Mouse (Mus musculus) cortical plate, adult 2 months (tissue): ENCODE results near the gene Poll. TPM values are rescaled to one million over a fixed set of nuclear protein-coding genes. Genes with fewer than 3 reads are reported as not detected.

ENCODE experiments used
- H3K27ac ChIP-seq: fragments of 200-500 bp; 2 replicates; pipeline ENCODE4 v1.5.1; 2012; ENCODE audit warnings: low read length, control low read depth, inconsistent platforms; ENCODE audit not compliant: insufficient read depth
- H3K4me1 ChIP-seq: fragments of 200-500 bp; 2 replicates; pipeline ENCODE4 v1.6.1; 2011; ENCODE audit warnings: low read length; ENCODE audit not compliant: control insufficient read depth, insufficient read depth
- H3K4me3 ChIP-seq: fragments of 200-500 bp; 2 replicates; pipeline ENCODE4 v1.5.1; 2011; ENCODE audit warnings: mild to moderate bottlenecking, low read length, control low read depth; ENCODE audit not compliant: insufficient read depth
- CTCF ChIP-seq: fragments of 200-500 bp; IDR thresholded peaks from 2 replicates; pipeline ENCODE4 v1.5.1; 2011; ENCODE audit warnings: mild to moderate bottlenecking, control low read depth, low read length; ENCODE audit not compliant: insufficient read depth; ENCODE audit errors: extremely low read depth
- POLR2A ChIP-seq: fragments of 200-500 bp; IDR thresholded peaks from 2 replicates; pipeline ENCODE4 v1.6.1; 2011; ENCODE audit warnings: mild to moderate bottlenecking, low read length, control low read depth; ENCODE audit not compliant: insufficient read depth; ENCODE audit errors: extremely low read depth
- polyA plus RNA-seq: library from polyadenylated mRNA; depleted of rRNA; stranded (reverse); fragments of >200 nt; gene quantifications from 2 replicates; pipeline ENCODE4 v1.2.3, GENCODE M21; 2012

Poll gene
- polyA plus RNA-seq, 1 experiment: 10.8 TPM

DNA sequence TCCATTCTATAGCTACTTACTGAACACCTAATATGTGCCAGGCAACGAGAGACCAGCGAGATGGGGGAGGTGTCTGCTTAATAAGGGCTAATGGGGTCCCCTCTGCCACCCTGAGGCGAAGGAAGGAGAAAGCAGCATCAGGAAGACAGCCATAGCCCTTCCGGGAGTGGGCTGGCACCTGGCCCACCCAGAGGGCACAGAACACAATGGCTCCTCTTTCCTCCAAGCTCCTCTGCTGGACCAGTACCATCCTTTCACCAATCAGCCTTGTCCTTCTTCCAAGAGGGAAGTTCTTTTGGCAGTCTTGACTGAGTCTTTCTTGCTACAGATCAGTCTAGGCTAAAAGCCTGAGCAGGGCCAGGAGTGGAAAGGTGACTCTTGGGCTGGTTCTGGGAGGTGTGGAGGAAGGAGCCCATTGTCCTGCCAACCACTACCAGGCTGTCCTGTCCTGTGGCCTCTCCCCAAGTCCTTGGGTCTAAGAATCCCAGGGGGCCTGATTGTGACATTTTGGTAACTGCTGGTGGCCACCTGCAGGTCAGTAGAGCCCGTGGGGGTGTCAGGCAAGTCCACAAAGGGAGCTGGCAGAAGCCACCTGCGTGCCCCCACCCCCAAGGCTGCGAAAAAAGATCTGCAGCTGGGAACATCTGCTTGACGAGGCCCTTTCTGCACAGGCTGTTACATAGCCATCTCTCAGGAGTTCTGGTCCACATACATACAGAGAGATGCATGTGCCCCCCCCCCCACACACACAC lies 19.5 kb downstream of the Poll start:
- Histone ChIP-seq H3K4me1 (no peaks in the 10 kb centered on the region), H3K4me3 (peak overlapping the region; percentile 23; the same call in 1 of the 2 replicates), H3K27ac (no peak overlapping the region)
- no peak for TF ChIP-seq POLR2A
- no peak for TF ChIP-seq CTCF

DNA sequence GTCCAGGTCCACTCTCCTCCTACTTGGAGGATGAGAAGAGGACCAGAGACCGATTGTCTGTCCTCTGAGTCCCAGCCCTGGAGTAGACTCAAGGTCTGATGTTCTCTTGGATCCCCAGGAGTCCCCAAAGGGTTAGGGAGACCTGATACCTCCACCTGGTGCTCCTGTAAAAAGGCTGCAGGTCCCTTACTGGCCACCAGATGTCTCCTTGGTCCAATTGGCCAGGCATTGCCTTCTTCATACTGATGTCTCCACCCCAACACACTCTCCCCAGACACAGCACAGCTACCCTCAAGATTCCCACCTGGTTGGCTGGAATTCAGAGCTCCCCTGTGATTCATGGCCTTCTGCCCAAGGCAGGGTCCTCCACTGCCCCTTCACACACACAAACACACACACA lies 22.8 kb downstream of the Poll start:
- H3K4me1 ChIP-seq: no peaks in the 10 kb centered on the region
- TF ChIP-seq CTCF (peak; percentile 63), POLR2A (no peak)

DNA sequence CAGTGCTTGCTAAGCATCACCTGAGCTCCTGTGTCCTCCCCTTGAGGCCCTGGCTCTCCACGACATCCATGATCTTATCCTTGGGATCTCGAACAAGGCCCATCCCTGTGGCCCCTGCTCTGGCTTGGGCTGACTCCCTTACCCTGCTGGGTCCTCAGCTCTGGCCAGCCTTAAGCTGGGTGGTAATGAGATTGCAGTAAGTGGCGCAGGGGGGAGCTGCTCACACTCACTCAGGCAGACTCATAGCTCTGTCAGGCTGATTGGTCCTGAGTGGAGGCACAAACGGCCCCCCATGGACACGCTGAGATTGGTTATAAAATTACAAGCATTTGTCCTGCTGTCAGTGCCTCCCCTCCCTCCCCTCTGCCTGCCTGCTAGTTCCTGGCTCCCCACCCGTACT lies 24.4 kb downstream of the Poll start:
- Histone ChIP-seq H3K4me3 (no peak overlapping the region), H3K4me1 (no peaks in the 10 kb centered on the region), H3K27ac (no peak overlapping the region)
- TF ChIP-seq CTCF (no peak), POLR2A (no peak)

More for the DNA sequence above, 22.8 kb downstream of the Poll start:
- Histone ChIP-seq H3K27ac (no peak overlapping the region), H3K4me3 (no peak overlapping the region)

DNA sequence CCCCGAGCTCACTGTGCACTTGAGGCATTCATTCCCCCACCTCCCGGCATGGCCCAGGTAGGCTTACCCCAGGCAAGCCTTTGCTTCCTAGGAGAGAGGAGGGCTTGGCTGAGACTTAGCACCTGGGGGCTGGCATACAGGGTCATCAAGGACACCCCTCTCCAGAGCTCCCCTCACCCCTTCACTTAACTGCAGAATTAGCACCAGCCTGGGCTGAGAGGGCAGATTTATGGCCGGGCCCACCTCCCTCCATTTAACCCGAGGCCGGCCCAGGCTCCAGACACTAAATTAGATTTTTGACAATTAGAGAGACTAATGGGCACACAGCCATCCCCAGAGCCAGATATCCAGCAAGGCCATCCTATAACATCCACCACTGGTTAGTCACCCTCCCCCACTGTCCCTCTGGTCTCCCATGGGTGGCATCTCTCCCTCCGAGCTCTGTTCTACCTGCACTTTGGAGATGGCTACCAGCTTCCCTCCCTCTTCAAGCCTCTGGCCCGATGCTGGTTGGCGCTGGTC lies 25.1 kb downstream of the Poll start:
- H3K4me1 ChIP-seq: no peaks in the 10 kb centered on the region
- no peak overlapping the region for H3K27ac ChIP-seq
- no peak for TF ChIP-seq POLR2A
- TF ChIP-seq CTCF: no peak
- H3K4me3 ChIP-seq: no peak overlapping the region

DNA sequence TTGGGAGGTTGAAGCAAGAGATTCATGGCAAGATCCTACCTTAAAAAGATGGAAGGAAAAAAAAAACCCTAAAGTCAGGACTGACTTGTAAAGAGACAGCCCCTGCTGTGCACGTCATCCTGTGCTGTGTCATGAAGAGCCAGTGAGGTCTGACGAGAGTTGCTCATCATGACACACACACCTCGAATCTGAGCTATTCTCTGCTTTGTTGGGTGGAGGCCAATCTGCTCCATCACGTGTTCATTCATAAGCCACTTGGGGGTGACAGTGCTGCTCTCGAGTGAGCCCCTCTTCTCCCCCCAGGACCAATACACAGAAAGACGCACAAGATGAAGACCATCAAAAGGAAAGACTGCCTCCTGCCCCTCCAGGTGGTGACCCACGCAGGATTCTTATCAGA lies 26.7 kb downstream of the Poll start:
- Histone ChIP-seq H3K4me1 (no peaks in the 10 kb centered on the region), H3K4me3 (no peak overlapping the region), H3K27ac (no peak overlapping the region)
- TF ChIP-seq CTCF (no peak), POLR2A (no peak)

DNA sequence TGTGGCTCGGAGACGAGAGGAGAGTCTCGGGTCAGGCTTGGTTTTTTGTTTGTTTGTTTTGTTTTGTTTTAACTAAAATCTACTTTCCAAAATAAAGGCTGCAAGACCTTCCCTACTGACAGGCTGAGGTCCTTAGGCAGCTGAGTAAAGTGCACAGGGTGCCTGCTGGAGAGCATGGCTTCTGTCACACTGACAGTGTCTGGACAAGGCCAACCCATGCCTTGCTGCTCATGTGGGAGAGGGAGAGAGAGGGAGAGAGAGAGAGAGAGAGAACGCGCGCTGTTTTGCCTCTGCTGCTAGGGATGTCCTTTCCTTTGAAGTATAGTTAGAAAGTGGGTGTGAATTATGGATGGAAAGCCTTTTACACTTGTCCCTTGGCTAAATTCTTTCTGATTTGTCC lies 28.8 kb downstream of the Poll start:
- Histone ChIP-seq H3K27ac (no peak overlapping the region), H3K4me3 (no peak overlapping the region), H3K4me1 (peaks cover 2% of the 10 kb centered on the region; the same call in 1 of the 2 replicates)
- no peak for TF ChIP-seq POLR2A
- no peak for TF ChIP-seq CTCF

DNA sequence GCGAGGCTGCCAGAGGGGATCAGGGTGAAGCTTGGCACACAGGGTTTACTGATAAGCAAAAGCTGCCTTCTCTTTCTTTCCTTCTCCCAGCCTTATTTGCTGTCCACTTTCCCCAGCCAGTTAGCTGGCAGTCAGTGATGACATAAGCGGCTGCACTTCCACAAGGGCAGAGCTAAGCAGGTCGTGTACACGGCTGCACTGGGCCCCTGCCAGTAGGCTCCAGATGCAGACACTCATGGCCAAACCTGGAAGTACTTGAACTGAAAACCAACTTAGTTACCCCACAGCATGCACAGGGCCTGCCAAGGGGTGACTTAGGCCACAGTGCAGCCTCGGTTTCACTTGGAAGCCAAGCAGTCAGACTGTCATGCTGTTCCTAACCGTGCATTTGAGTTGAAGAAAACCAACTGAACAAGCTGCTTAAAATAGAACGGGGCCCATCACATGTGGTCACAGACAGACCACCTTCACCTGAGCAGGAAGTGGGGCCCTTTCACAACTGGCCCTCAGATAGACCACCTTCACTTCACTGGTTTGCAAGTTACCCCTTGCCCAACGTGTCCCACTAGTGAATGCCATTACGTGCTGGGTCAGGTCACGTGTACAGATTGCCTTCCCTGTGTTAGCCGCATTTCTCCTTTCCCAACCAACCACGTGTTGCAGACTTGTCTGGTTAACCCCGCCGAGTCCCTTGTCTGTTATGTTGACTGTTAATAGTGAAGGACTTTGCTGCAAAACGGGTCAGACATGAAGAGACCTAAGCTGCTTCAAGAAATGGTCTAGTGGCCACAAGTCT lies 29.9 kb downstream of the Poll start:
- no peak overlapping the region for H3K4me3 ChIP-seq
- H3K4me1 ChIP-seq: peaks cover 2% of the 10 kb centered on the region; the same call in 1 of the 2 replicates
- TF ChIP-seq CTCF (no peak), POLR2A (no peak)
- no peak overlapping the region for H3K27ac ChIP-seq

DNA sequence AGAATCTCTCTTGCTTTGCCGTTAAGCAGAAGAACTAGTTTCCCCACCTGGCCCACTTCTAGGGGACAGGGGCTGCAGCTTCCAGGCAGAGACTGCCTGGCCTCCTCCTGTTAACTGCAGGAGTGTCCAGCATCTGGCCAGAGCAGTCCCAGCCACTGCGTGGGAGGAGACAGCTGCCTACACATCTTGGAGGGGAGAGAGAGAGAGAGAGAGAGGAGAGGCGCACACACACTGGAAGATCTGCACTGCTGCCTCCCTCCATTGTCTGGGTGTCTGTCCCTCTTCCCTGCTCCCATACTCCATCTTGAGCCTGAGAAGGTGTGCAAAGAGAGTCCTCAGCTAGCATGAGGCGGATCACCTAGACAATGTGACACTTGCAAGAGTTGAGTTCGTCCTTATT lies 31.0 kb downstream of the Poll start:
- TF ChIP-seq POLR2A (no peak), CTCF (no peak)
- Histone ChIP-seq H3K4me1 (peaks cover 2% of the 10 kb centered on the region; the same call in 1 of the 2 replicates), H3K27ac (no peak overlapping the region), H3K4me3 (no peak overlapping the region)

DNA sequence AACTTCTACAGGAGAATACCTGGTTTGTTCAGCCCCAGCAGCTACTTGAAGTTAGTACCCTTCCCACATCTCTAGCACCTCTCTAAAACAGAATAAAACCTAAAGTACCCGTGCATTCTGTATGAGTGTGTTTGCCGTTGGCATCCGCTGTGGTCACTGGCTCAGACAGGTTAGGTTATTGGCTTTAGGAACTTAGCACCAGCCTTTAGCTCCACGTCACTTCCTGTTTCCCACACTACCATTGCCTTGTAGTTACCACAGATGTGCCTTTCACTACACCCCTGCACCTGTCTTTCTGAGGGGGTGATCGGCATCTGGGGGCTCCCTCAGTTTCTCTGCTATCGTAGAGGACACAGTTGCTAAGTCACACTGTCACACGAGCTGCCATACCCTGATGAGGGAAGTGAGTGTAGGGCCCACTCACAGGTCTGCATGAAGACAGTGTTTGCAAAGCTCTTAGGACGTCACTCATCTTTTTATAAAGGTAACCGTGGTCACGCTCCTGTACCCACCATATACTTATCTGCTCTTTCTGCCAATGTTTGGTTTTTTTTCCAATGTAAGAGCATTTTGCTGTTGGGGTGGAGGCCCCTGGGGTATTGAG lies 32.3 kb downstream of the Poll start:
- H3K4me3 ChIP-seq: no peak overlapping the region
- H3K27ac ChIP-seq: no peak overlapping the region
- H3K4me1 ChIP-seq: peaks cover 2% of the 10 kb centered on the region; the same call in 1 of the 2 replicates
- no peak for TF ChIP-seq CTCF
- no peak for TF ChIP-seq POLR2A

DNA sequence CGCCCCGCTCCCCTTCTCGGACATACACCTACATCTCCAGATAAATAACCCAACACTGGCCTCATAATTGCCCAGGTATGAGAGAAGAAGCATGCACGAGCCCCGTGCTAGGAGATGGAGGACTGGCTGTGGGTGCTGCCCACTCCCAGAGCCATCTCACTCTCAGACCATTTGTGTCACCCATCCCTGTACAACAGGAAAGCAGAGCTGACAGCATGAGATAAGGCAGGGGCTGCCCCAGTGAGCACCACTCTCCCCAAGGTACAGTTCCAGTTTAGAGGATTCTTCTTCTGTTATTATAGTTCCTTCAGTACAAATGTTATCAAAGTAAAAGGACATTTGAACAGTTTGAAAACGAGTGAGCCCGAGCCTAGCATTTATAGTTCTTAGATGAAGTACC lies 32.9 kb downstream of the Poll start:
- Histone ChIP-seq H3K4me3 (no peak overlapping the region), H3K27ac (no peak overlapping the region), H3K4me1 (peaks cover 2% of the 10 kb centered on the region; the same call in 1 of the 2 replicates)
- TF ChIP-seq CTCF (no peak), POLR2A (no peak)
